Mouse (Mus musculus) neural tube, embryonic 11.5 days (tissue): ENCODE measurements at regions not wholly inside any gene's neighbourhood (a gene's known extent, or its start where the extent isn't known, plus 50 kb on each side); places are given as distances from the start of the nearest gene placed in this dataset.
"Not testable (repeated sequence)": the region's sequence is repeated elsewhere in the genome, so short reads cannot be mapped to it uniquely, and the experiment has no call there.

Source experiments
- ATAC-seq: fragments of 200-750 bp; cut with Nextera tagmentation; 2 replicates; pipeline ENCODE4 v1.8.0; 2017; ENCODE audit warnings: moderate number of reproducible peaks, mild to moderate bottlenecking, moderate TSS enrichment, moderate library complexity; ENCODE audit not compliant: insufficient read depth, low FRiP score, low TSS enrichment
- DNase-seq: peaks from one replicate; pipeline ENCODE4 v3.0.0-alpha.2; 2015; ENCODE audit warnings: low spot score
- H3K27ac ChIP-seq: fragments of 300-500 bp; sonication (generic); 2 replicates; pipeline ENCODE4 v1.5.1; 2014; ENCODE audit warnings: low read depth, mild to moderate bottlenecking, low read length
- H3K27me3 ChIP-seq: fragments of 300-500 bp; sonication (generic); 2 replicates; pipeline ENCODE4 v1.6.1; 2014; ENCODE audit warnings: mild to moderate bottlenecking, low read length, mixed read lengths; ENCODE audit not compliant: control insufficient read depth, insufficient read depth
- H3K36me3 ChIP-seq: fragments of 300-500 bp; sonication (generic); 2 replicates; pipeline ENCODE4 v1.6.1; 2014; ENCODE audit warnings: mild to moderate bottlenecking, low read length, moderate library complexity, mixed read lengths; ENCODE audit not compliant: control insufficient read depth, insufficient read depth
- H3K4me1 ChIP-seq: fragments of 300-500 bp; sonication (generic); 2 replicates; pipeline ENCODE4 v1.6.1; 2014; ENCODE audit warnings: low read length, mixed read lengths; ENCODE audit not compliant: control insufficient read depth, insufficient read depth
- H3K4me2 ChIP-seq: fragments of 300-500 bp; sonication (generic); 2 replicates; pipeline ENCODE4 v1.6.1; 2014; ENCODE audit warnings: low read depth, mild to moderate bottlenecking, moderate library complexity
- H3K4me3 ChIP-seq: fragments of 300-500 bp; sonication (generic); 2 replicates; pipeline ENCODE4 v1.5.1; 2014; ENCODE audit warnings: low read depth, low read length
- H3K9ac ChIP-seq: fragments of 300-500 bp; sonication (generic); 2 replicates; pipeline ENCODE4 v1.6.1; 2014; ENCODE audit warnings: mild to moderate bottlenecking, low read length
- H3K9me3 ChIP-seq: fragments of 300-500 bp; sonication (generic); 2 replicates; pipeline ENCODE4 v1.6.1; 2016; ENCODE audit warnings: low read length; ENCODE audit not compliant: control insufficient read depth
- WGBS: fragments of 180-500 bp; shearing (Covaris S2); extraction: QIAGEN DNeasy Blood & Tissue Kit; methylation state at CpG from one replicate; pipeline ENCODE4 v1.1.7; 2014; 5-methylcytosine and 5-hydroxymethylcytosine counted together

DNA sequence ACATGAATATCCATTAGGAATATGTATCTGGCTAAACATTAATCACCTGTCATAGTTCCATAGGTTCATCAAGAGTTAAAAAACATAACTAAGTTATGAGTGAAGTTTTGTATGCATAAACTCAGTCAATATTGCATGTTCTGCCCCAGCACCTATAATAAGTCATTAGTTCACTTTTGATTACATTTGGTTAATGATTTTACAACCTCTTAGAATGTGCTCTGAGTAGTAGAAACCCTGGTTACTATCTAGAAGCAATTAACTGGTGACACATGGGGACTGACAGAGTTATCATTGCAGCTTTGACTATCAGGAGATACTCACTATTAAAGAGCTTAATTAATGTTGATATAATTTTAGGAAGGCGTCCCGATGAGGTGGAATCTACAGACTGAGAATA is 183.2 kb downstream of the Serpinb8 start:
- Histone ChIP-seq H3K4me3 (no peak overlapping the region), H3K4me2 (no peak overlapping the region), H3K36me3 (no peaks in the 10 kb centered on the region), H3K27ac (no peak overlapping the region), H3K9me3 (no peaks in the 10 kb centered on the region), H3K4me1 (no peaks in the 10 kb centered on the region), H3K9ac (no peak overlapping the region), H3K27me3 (no peaks in the 10 kb centered on the region)
- no peak for DNase-seq
- ATAC-seq = no peak
- WGBS = 90% methylated on average over 2 of the region's 2 CpGs

DNA sequence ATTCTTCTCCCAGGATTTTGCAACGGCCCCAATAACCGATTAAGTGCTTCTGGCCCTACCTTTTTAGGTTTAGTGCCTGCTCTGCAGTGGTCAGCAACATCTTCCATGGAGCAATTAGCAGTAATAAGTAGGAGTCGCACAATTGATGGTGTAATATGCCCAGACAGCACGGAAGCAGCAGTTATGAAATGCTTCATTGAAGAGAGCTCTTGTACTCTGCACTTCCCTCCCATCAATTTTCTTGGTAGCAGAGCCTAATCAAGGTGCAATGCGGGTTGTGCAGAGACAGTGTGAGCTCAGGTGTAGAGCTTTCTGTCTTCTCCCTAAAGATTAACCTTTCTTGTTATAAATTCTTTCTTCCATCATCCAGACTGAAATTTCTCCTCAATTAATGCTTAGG is 193.3 kb downstream of the Serpinb8 start:
- no peak overlapping the region for H3K4me2 ChIP-seq
- H3K4me3 ChIP-seq = no peak overlapping the region
- no peak overlapping the region for H3K27ac ChIP-seq
- 82% methylated on average over 5 of the region's 5 CpGs for WGBS
- no peaks in the 10 kb centered on the region for H3K9me3 ChIP-seq
- H3K4me1 ChIP-seq = no peaks in the 10 kb centered on the region
- no peak overlapping the region for H3K9ac ChIP-seq
- H3K27me3 ChIP-seq = no peaks in the 10 kb centered on the region
- ATAC-seq (no peak), DNase-seq (no peak)
- H3K36me3 ChIP-seq = no peaks in the 10 kb centered on the region

DNA sequence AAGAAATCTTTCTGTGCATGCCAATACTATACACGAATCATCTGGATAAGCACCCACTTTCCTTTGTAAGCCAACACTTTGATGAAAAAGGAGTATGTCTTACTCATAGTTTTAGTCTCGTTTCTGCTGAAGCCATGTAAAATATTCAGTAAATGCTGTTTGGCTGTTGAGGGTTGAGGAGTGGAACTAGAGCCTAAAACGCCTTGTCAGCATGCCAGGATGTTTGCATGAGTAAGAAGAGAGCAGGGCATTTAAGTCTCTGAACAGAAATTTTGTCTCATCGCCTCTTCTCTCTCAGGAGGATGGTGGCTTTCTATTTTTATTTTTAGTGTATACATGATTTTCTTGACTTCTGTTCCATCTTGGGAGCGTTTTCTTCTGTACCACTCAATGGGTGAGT is 216.0 kb downstream of the Serpinb8 start:
- no peak for ATAC-seq
- Histone ChIP-seq H3K36me3 (no peaks in the 10 kb centered on the region), H3K4me1 (no peaks in the 10 kb centered on the region), H3K9me3 (no peaks in the 10 kb centered on the region), H3K4me3 (no peak overlapping the region), H3K4me2 (no peak overlapping the region), H3K27me3 (no peaks in the 10 kb centered on the region), H3K27ac (no peak overlapping the region), H3K9ac (no peak overlapping the region)
- WGBS = 83% methylated on average over 5 of the region's 5 CpGs
- no peak for DNase-seq

DNA sequence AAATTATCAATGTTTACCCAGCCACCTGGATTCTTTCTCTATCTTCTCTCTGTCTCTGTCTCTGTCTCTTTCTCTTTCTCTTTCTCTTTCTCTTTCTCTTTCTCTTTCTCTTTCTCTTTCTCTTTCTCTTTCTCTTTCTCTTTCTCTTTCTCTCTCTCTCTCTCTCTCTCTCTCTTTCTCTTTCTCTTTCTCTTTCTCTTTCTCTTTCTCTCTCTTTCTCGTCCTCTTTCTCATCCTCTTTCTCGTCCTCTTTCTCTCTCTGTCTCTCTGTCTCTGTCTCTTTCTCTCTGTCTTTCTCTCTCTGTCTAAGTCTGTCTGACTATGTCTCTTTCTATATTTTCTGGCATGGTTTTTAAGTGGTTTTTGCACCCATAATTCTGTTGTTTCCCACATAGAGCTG is 217.6 kb downstream of the Serpinb8 start:
- H3K4me3 ChIP-seq, H3K9me3 ChIP-seq, H3K4me1 ChIP-seq, H3K36me3 ChIP-seq, H3K27ac ChIP-seq, ATAC-seq, DNase-seq, H3K4me2 ChIP-seq, H3K9ac ChIP-seq, H3K27me3 ChIP-seq: not testable (repeated sequence)
- 91% methylated on average over 2 of the region's 2 CpGs for WGBS

DNA sequence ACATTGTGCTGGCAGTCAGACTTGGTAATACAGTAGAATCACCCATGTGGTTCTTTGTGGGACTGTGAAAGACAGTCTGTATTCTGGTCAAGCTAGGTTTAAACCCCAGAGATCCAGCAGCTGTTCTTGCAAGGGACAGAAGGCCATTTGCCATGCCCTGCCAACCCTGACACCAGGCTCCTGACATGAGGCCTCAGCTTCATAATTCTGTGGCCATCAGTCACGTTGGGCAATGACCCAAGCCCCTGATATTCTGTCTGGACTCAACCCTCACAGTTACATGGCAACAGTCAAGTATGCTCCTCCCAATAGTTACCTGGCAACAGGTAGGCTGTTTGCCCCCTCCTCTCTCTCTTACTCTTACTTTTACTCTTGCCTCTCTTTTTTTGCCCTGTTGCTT is 221.3 kb downstream of the Serpinb8 start:
- no peaks in the 10 kb centered on the region for H3K36me3 ChIP-seq
- no peak for DNase-seq

DNA sequence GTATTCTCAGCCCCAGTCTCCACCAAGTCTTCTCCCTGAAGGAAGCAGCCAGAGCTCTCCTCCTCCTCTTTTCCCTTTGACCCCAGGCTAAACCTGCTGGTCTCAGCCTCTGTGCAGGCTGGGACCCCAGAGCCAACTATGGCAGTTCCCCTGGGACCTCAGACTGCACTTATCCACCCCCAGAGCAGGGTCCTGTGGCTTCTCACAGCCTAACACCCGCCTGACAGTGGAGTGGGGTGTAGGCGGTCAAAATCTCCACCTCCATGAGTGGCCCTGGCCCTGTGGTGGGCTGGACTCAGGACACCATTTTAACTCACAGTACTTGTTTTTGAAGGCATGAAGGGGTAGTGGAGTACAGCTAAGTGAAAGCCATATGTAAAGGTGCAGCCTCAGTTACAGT is 222.1 kb downstream of the Serpinb8 start:
- no peak overlapping the region for H3K27ac ChIP-seq
- H3K36me3 ChIP-seq = no peaks in the 10 kb centered on the region
- no peaks in the 10 kb centered on the region for H3K4me1 ChIP-seq
- H3K9ac ChIP-seq = no peak overlapping the region
- H3K9me3 ChIP-seq = no peaks in the 10 kb centered on the region
- no peak for DNase-seq
- 83% methylated on average over 2 of the region's 2 CpGs for WGBS
- no peaks in the 10 kb centered on the region for H3K27me3 ChIP-seq
- H3K4me3 ChIP-seq = no peak overlapping the region
- ATAC-seq = no peak
- no peak overlapping the region for H3K4me2 ChIP-seq

More for the DNA sequence above, 221.3 kb downstream of the Serpinb8 start:
- Histone ChIP-seq H3K9ac (no peak overlapping the region), H3K4me1 (no peaks in the 10 kb centered on the region), H3K4me2 (no peak overlapping the region), H3K27ac (no peak overlapping the region), H3K9me3 (no peaks in the 10 kb centered on the region), H3K4me3 (no peak overlapping the region), H3K27me3 (no peaks in the 10 kb centered on the region)
- 78% methylated on average over 1 of the region's 1 CpGs for WGBS
- ATAC-seq = no peak

DNA sequence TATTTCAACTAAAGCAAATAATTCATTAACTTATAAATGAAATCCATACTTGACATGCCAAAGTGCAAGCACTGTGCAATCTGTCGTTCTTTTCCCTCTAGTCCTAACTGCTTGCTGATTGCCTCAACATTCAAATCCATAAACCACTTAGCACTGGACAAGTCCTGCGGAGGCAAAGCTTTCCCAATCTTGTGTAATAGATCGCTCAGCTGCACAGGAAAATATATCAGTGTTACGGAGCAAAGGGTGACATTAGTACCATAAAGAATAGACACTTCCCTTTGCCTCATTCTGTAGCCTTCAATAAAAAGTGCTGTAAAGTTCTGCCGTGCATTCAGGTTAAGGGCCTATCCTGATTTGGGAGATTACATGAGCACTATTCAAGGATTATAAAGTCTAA is 248.1 kb downstream of the Serpinb8 start:
- H3K27me3 ChIP-seq = no peaks in the 10 kb centered on the region
- no peaks in the 10 kb centered on the region for H3K36me3 ChIP-seq
- no peak overlapping the region for H3K4me2 ChIP-seq
- DNase-seq (no peak), ATAC-seq (no peak)
- no peaks in the 10 kb centered on the region for H3K4me1 ChIP-seq
- WGBS = 70% methylated on average over 5 of the region's 5 CpGs
- H3K9ac ChIP-seq = no peak overlapping the region
- H3K9me3 ChIP-seq = no peaks in the 10 kb centered on the region
- no peak overlapping the region for H3K4me3 ChIP-seq
- H3K27ac ChIP-seq = no peak overlapping the region

DNA sequence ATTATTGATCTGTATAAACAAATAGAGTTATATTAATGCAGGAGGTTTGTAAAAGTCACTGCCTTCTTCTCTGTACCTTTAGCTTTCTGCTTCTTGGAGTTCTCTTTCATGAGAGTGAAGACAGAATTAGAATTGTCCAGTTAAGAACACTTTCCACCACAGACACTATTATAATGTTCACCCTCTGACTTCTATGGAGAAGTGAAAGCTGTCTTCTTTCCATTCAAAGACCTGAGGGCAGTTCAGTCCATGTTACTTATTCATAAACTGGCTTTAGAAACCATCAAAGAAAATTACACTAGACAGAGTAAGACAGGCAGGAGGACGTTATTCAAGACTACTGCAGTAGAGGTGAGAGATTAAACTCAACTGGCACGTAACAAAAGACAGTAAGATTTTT is 262.6 kb downstream of the Serpinb8 start:
- no peaks in the 10 kb centered on the region for H3K36me3 ChIP-seq
- H3K27ac ChIP-seq = no peak overlapping the region
- ATAC-seq (no peak), DNase-seq (no peak)
- 81% methylated on average over 2 of the region's 2 CpGs for WGBS
- H3K4me3 ChIP-seq = no peak overlapping the region
- no peaks in the 10 kb centered on the region for H3K27me3 ChIP-seq
- H3K4me2 ChIP-seq = no peak overlapping the region
- H3K4me1 ChIP-seq = no peaks in the 10 kb centered on the region
- H3K9me3 ChIP-seq = no peaks in the 10 kb centered on the region
- no peak overlapping the region for H3K9ac ChIP-seq

DNA sequence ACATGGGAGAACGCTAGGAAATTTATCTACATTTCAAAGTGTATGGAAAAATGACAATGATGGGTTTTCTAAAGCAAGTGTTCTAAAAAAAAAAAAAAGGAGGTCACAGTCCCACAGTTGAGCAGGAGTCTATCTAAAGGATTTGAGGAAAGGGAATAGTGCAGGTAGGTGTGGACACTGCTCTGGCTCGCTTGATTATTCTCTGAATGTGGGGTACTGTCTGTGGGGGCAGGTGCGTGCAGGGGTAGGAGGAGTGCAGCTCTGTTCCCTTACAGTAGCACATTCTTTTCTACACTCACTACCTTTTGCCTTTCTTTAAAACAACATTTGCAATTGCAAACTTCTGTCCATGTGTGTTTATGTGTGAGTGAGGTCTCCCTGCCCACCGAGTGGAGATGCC is 263.2 kb downstream of the Serpinb8 start:
- Histone ChIP-seq H3K27me3 (no peaks in the 10 kb centered on the region), H3K4me3 (no peak overlapping the region), H3K36me3 (no peaks in the 10 kb centered on the region), H3K9me3 (no peaks in the 10 kb centered on the region), H3K27ac (no peak overlapping the region), H3K4me1 (no peaks in the 10 kb centered on the region), H3K9ac (no peak overlapping the region), H3K4me2 (no peak overlapping the region)
- no peak for ATAC-seq
- DNase-seq = no peak
- WGBS = 83% methylated on average over 4 of the region's 4 CpGs
